Mouse (Mus musculus) heart, adult 2 months (tissue): ENCODE measurements around the gene Ttc33.

Experiments
- CTCF ChIP-seq: fragments of 200-600 bp; IDR thresholded peaks from 2 replicates; pipeline ENCODE4 v1.8.1; 2022; ENCODE audit warnings: antibody characterized with exemption, mild to moderate bottlenecking, moderate library complexity
- EP300 ChIP-seq: fragments of 200-500 bp; IDR thresholded peaks from 2 replicates; pipeline ENCODE4 v1.6.1; 2011; ENCODE audit warnings: low read depth, low read length, control low read depth; ENCODE audit not compliant: insufficient read depth
- POLR2A ChIP-seq: fragments of 200-500 bp; IDR thresholded peaks from 2 replicates; pipeline ENCODE4 v1.6.1; 2011; ENCODE audit warnings: mild to moderate bottlenecking, low read depth, low read length, control low read depth; ENCODE audit not compliant: insufficient read depth

GRCm38 (mm10) chr15:5209116-5209515 lies 23.8 kb downstream of the Ttc33 start:
- TF ChIP-seq EP300 (no peak), CTCF (no peak), POLR2A (no peak)
